Mouse (Mus musculus) neural tube, embryonic 13.5 days (tissue): ENCODE measurements at regions not wholly inside any gene's neighbourhood (a gene's known extent, or its start where the extent isn't known, plus 50 kb on each side); places are given as distances from the start of the nearest gene placed in this dataset.

Experiments
- ATAC-seq: fragments of 200-750 bp; cut with Nextera tagmentation; 2 replicates; pipeline ENCODE4 v1.8.0; 2017; ENCODE audit warnings: low read depth, mild to moderate bottlenecking, moderate TSS enrichment, moderate library complexity
- H3K27ac ChIP-seq: fragments of 300-500 bp; sonication (generic); replicated peaks from 2 replicates; pipeline ENCODE4 v1.5.1; 2015; ENCODE audit warnings: moderate library complexity, mild to moderate bottlenecking, inconsistent platforms
- H3K27me3 ChIP-seq: fragments of 300-500 bp; sonication (generic); 2 replicates; pipeline ENCODE4 v1.6.1; 2015; ENCODE audit warnings: mild to moderate bottlenecking, inconsistent platforms
- H3K36me3 ChIP-seq: fragments of 300-500 bp; sonication (generic); 2 replicates; pipeline ENCODE4 v1.6.1; 2015; ENCODE audit warnings: mild to moderate bottlenecking, inconsistent platforms
- H3K4me1 ChIP-seq: fragments of 300-500 bp; sonication (generic); replicated peaks from 2 replicates; pipeline ENCODE4 v1.6.1; 2015; ENCODE audit warnings: inconsistent platforms
- H3K4me2 ChIP-seq: fragments of 300-500 bp; sonication (generic); 2 replicates; pipeline ENCODE4 v1.6.1; 2015; ENCODE audit warnings: inconsistent platforms, mild to moderate bottlenecking, moderate library complexity
- H3K4me3 ChIP-seq: fragments of 300-500 bp; sonication (generic); 2 replicates; pipeline ENCODE4 v1.5.1; 2015; ENCODE audit warnings: mild to moderate bottlenecking, inconsistent platforms
- H3K9ac ChIP-seq: fragments of 300-500 bp; sonication (generic); 2 replicates; pipeline ENCODE4 v1.6.1; 2015; ENCODE audit warnings: moderate library complexity, mild to moderate bottlenecking, inconsistent platforms
- H3K9me3 ChIP-seq: fragments of 300-500 bp; sonication (generic); 2 replicates; pipeline ENCODE4 v1.6.1; 2016; ENCODE audit warnings: inconsistent platforms
- WGBS: fragments of 180-500 bp; shearing (Covaris S2); methylation state at CpG from one replicate; pipeline ENCODE4 v1.1.7; 2015; 5-methylcytosine and 5-hydroxymethylcytosine counted together

GRCm38 (mm10) chr17:88910144-88910543 lies 118.4 kb upstream of the Lhcgr start:
- no peak overlapping the region for H3K9ac ChIP-seq
- no peak overlapping the region for H3K4me2 ChIP-seq
- ATAC-seq: no peak
- no peak overlapping the region for H3K4me3 ChIP-seq
- H3K27me3 ChIP-seq: no peaks in the 10 kb centered on the region
- no peaks in the 10 kb centered on the region for H3K9me3 ChIP-seq
- no peaks in the 10 kb centered on the region for H3K36me3 ChIP-seq
- H3K27ac ChIP-seq: no peak overlapping the region
- no peaks in the 10 kb centered on the region for H3K4me1 ChIP-seq

GRCm38 (mm10) chr17:88901742-88902141 lies 110.0 kb upstream of the Lhcgr start:
- Histone ChIP-seq H3K9ac (no peak overlapping the region), H3K36me3 (no peaks in the 10 kb centered on the region), H3K27me3 (no peaks in the 10 kb centered on the region), H3K9me3 (no peaks in the 10 kb centered on the region), H3K4me3 (no peak overlapping the region), H3K27ac (no peak overlapping the region; the same call in 1 of the 2 replicates), H3K4me2 (no peak overlapping the region), H3K4me1 (peaks cover 10% of the 10 kb centered on the region; the same call in 1 of the 2 replicates)
- no peak for ATAC-seq
- 40% methylated on average over 1 of the region's 1 CpGs for WGBS

GRCm38 (mm10) chr17:88900904-88901303 lies 109.1 kb upstream of the Lhcgr start:
- ATAC-seq: no peak
- Histone ChIP-seq H3K4me3 (no peak overlapping the region), H3K36me3 (no peaks in the 10 kb centered on the region), H3K27ac (no peak overlapping the region), H3K9ac (no peak overlapping the region), H3K27me3 (no peaks in the 10 kb centered on the region), H3K4me2 (no peak overlapping the region), H3K4me1 (peaks cover 10% of the 10 kb centered on the region; the same call in 1 of the 2 replicates), H3K9me3 (no peaks in the 10 kb centered on the region)
- WGBS: 84% methylated on average over 2 of the region's 2 CpGs

- no peaks in the 10 kb centered on the region for H3K36me3 ChIP-seq
- peak; percentile 50; the same call in 1 of the 2 replicates for ATAC-seq
- H3K27me3 ChIP-seq: no peaks in the 10 kb centered on the region
- H3K9me3 ChIP-seq: no peaks in the 10 kb centered on the region
- H3K27ac ChIP-seq: no peak overlapping the region
- no peak overlapping the region for H3K9ac ChIP-seq
- WGBS: 22% methylated on average over 11 of the region's 11 CpGs
- no peak overlapping the region for H3K4me2 ChIP-seq
- peaks cover 10% of the 10 kb centered on the region; the same call in 1 of the 2 replicates for H3K4me1 ChIP-seq
- no peak overlapping the region for H3K4me3 ChIP-seq
Observed at GRCm38 (mm10) chr17:88898705-88899668, 107.2 kb upstream of the Lhcgr start.

GRCm38 (mm10) chr17:88893451-88893850 lies 101.7 kb upstream of the Lhcgr start:
- Histone ChIP-seq H3K4me1 (no peaks in the 10 kb centered on the region), H3K4me3 (no peak overlapping the region), H3K9me3 (no peaks in the 10 kb centered on the region), H3K36me3 (no peaks in the 10 kb centered on the region), H3K9ac (no peak overlapping the region), H3K27me3 (no peaks in the 10 kb centered on the region), H3K27ac (no peak overlapping the region), H3K4me2 (no peak overlapping the region)
- ATAC-seq: no peak

- Histone ChIP-seq H3K4me2 (no peak overlapping the region), H3K4me3 (no peak overlapping the region), H3K9ac (no peak overlapping the region), H3K27me3 (no peaks in the 10 kb centered on the region), H3K27ac (no peak overlapping the region), H3K4me1 (no peaks in the 10 kb centered on the region), H3K9me3 (no peaks in the 10 kb centered on the region), H3K36me3 (no peaks in the 10 kb centered on the region)
- no peak for ATAC-seq
- WGBS: 92% methylated on average over 3 of the region's 3 CpGs
Observed at GRCm38 (mm10) chr17:88885526-88885925, 93.7 kb upstream of the Lhcgr start.

GRCm38 (mm10) chr17:88879736-88880135 lies 87.9 kb upstream of the Lhcgr start:
- ATAC-seq: no peak
- WGBS: 95% methylated on average over 1 of the region's 1 CpGs
- H3K4me3 ChIP-seq: no peak overlapping the region
- H3K36me3 ChIP-seq: no peaks in the 10 kb centered on the region
- no peaks in the 10 kb centered on the region for H3K4me1 ChIP-seq
- H3K9ac ChIP-seq: no peak overlapping the region
- H3K27ac ChIP-seq: no peak overlapping the region
- H3K4me2 ChIP-seq: no peak overlapping the region
- H3K9me3 ChIP-seq: no peaks in the 10 kb centered on the region
- no peaks in the 10 kb centered on the region for H3K27me3 ChIP-seq

GRCm38 (mm10) chr17:88870342-88870985 lies 78.7 kb upstream of the Lhcgr start:
- no peak overlapping the region for H3K9ac ChIP-seq
- H3K9me3 ChIP-seq: no peaks in the 10 kb centered on the region
- no peaks in the 10 kb centered on the region for H3K36me3 ChIP-seq
- no peaks in the 10 kb centered on the region for H3K27me3 ChIP-seq
- no peak overlapping the region for H3K4me2 ChIP-seq
- no peak overlapping the region for H3K4me3 ChIP-seq
- ATAC-seq: no peak
- H3K4me1 ChIP-seq: no peaks in the 10 kb centered on the region
- WGBS: 83% methylated on average over 4 of the region's 4 CpGs
- H3K27ac ChIP-seq: no peak overlapping the region

- Histone ChIP-seq H3K4me1 (no peaks in the 10 kb centered on the region), H3K9ac (no peak overlapping the region), H3K36me3 (no peaks in the 10 kb centered on the region), H3K27me3 (no peaks in the 10 kb centered on the region), H3K4me3 (no peak overlapping the region), H3K9me3 (no peaks in the 10 kb centered on the region), H3K4me2 (no peak overlapping the region), H3K27ac (no peak overlapping the region)
- no peak for ATAC-seq
- 92% methylated on average over 7 of the region's 7 CpGs for WGBS
Observed at GRCm38 (mm10) chr17:88864631-88865030, 72.8 kb upstream of the Lhcgr start.

GRCm38 (mm10) chr17:88864214-88864613 lies 72.4 kb upstream of the Lhcgr start:
- H3K4me2 ChIP-seq: no peak overlapping the region
- ATAC-seq: no peak
- no peaks in the 10 kb centered on the region for H3K27me3 ChIP-seq
- no peak overlapping the region for H3K9ac ChIP-seq
- H3K36me3 ChIP-seq: no peaks in the 10 kb centered on the region
- H3K4me1 ChIP-seq: no peaks in the 10 kb centered on the region
- H3K9me3 ChIP-seq: no peaks in the 10 kb centered on the region
- no peak overlapping the region for H3K27ac ChIP-seq
- H3K4me3 ChIP-seq: no peak overlapping the region
- 82% methylated on average over 5 of the region's 5 CpGs for WGBS

- Histone ChIP-seq H3K4me1 (peaks cover 7% of the 10 kb centered on the region; the same call in 1 of the 2 replicates), H3K9me3 (no peaks in the 10 kb centered on the region), H3K9ac (no peak overlapping the region), H3K4me3 (no peak overlapping the region), H3K4me2 (no peak overlapping the region), H3K27ac (no peak overlapping the region), H3K36me3 (no peaks in the 10 kb centered on the region), H3K27me3 (no peaks in the 10 kb centered on the region)
- ATAC-seq: no peak
- WGBS: 97% methylated on average over 2 of the region's 2 CpGs
Observed at GRCm38 (mm10) chr17:88861128-88861527, 69.3 kb upstream of the Lhcgr start.

- H3K36me3 ChIP-seq: no peaks in the 10 kb centered on the region
- no peaks in the 10 kb centered on the region for H3K27me3 ChIP-seq
- no peak overlapping the region for H3K4me3 ChIP-seq
- no peak overlapping the region for H3K27ac ChIP-seq
- no peak for ATAC-seq
- H3K9ac ChIP-seq: no peak overlapping the region
- 94% methylated on average over 1 of the region's 1 CpGs for WGBS
- H3K4me1 ChIP-seq: peaks cover 7% of the 10 kb centered on the region; the same call in 1 of the 2 replicates
- no peak overlapping the region for H3K4me2 ChIP-seq
- H3K9me3 ChIP-seq: no peaks in the 10 kb centered on the region
Observed at GRCm38 (mm10) chr17:88860576-88860975, 68.8 kb upstream of the Lhcgr start.
